Mouse (Mus musculus): ENCODE data around the gene Gm14459. TPM values are rescaled to one million over a fixed set of nuclear protein-coding genes. Genes with fewer than 3 reads are reported as not detected.
"Not testable (repeated sequence)": the region's sequence is repeated elsewhere in the genome, so short reads cannot be mapped to it uniquely, and the experiment has no call there.

The Gm14459 gene
- not detected in 2 replicates for polyA plus RNA-seq (2015; fragmentation: Nextera tagmentation; extraction: Ambion mirVana)

- H3K4me3 ChIP-seq = no peak within 1 kb of the TSS
- H3K4me1 ChIP-seq = no peaks in the 10 kb centered on the region
- H3K9ac ChIP-seq = no peak within 1 kb of the TSS
- no peaks in the 10 kb centered on the region for H3K9me3 ChIP-seq
- WGBS = 84% methylated on average over 2 of the region's 2 CpGs
- ATAC-seq (ENCODE audit: insufficient number of reproducible peaks, insufficient read depth, low FRiP score, low TSS enrichment, low read depth) = no peak
- H3K36me3 ChIP-seq = no peaks in the 10 kb centered on the region
- no peak within 1 kb of the TSS for H3K27ac ChIP-seq
- no peak within 1 kb of the TSS for H3K4me2 ChIP-seq
- H3K27me3 ChIP-seq = no peaks in the 10 kb centered on the region
These were observed at the start of gene Gm14459 for GRCm38 (mm10) chrX:8524854-8525253. TSS of gene Gm14459 (minus strand) at chrX:8524954.

- not testable (repeated sequence) for H3K27ac ChIP-seq; ATAC-seq (ENCODE audit: insufficient number of reproducible peaks, insufficient read depth, low FRiP score, low TSS enrichment, low read depth); H3K27me3 ChIP-seq; H3K4me3 ChIP-seq; H3K36me3 ChIP-seq; H3K9ac ChIP-seq; H3K9me3 ChIP-seq; H3K4me2 ChIP-seq; H3K4me1 ChIP-seq
- WGBS = 69% methylated on average over 4 of the region's 4 CpGs
These were observed 23.4 kb upstream of the Gm14459 start, which contains the start of gene Ssxb6 for GRCm38 (mm10) chrX:8548155-8548554. TSS of gene Ssxb6 (minus strand) at chrX:8548255.

Other genes starting within 250 kb of the Gm14459 start
- not detected in 2 replicates for gene Ssxb10, start 197.5 kb downstream of the Gm14459 start, polyA plus RNA-seq (2015; fragmentation: Nextera tagmentation; extraction: Ambion mirVana)
- gene Ssxb9, start 158.0 kb downstream of the Gm14459 start, polyA plus RNA-seq (2015; fragmentation: Nextera tagmentation; extraction: Ambion mirVana) = not detected in 2 replicates
- gene Ssxb1, start 111.6 kb downstream of the Gm14459 start, polyA plus RNA-seq (2015; fragmentation: Nextera tagmentation; extraction: Ambion mirVana) = not detected in 2 replicates
- gene Ssxb2, start 63.2 kb downstream of the Gm14459 start, polyA plus RNA-seq (2015; fragmentation: Nextera tagmentation; extraction: Ambion mirVana) = not detected in 2 replicates
- gene Ssxb6, start 23.3 kb upstream of the Gm14459 start, polyA plus RNA-seq (2015; fragmentation: Nextera tagmentation; extraction: Ambion mirVana) = not detected in 2 replicates
- gene Ssxb3, start 66.9 kb upstream of the Gm14459 start, polyA plus RNA-seq (2015; fragmentation: Nextera tagmentation; extraction: Ambion mirVana) = not detected in 2 replicates
- gene Ssxb8, start 165.9 kb upstream of the Gm14459 start, polyA plus RNA-seq (2015; fragmentation: Nextera tagmentation; extraction: Ambion mirVana) = not detected in 2 replicates
- not detected in 2 replicates for gene Ssx9, start 223.5 kb upstream of the Gm14459 start, polyA plus RNA-seq (2015; fragmentation: Nextera tagmentation; extraction: Ambion mirVana)

All from embryonic facial prominence, embryonic 13.5 days (tissue).